Mouse (Mus musculus) skeletal muscle tissue, adult 2 months (tissue): Measurements from ENCODE around the gene Gm10668.
"Not testable (repeated sequence)": the region's sequence is repeated elsewhere in the genome, so short reads cannot be mapped to it uniquely, and the experiment has no call there.

Experiments used
- DNase-seq: peaks from one replicate; pipeline ENCODE4 v3.0.0-alpha.2; 2012; ENCODE audit warnings: low read depth, low spot score

The Gm10668 gene

DNA sequence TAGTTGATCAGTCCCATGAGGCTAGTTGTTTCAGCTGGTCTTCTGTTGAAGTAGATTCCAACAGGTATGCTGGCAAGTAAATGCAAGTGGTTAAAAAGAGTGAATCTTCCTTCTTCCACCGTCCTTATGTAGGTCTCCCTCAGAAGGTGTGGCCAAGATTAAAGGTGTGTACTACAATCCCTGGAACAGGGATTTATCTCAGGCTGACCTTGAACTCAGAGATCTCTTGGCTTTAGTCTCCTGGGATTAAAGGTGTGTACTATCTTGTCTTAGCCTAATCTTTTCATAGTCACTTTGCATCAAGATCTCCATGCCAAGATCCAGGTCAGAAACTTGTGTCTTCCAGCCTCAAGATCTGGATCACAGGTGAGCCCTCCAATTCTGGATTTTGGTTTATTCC is at the start of gene Gm10668:
Gm10668 (minus strand) TSS at position 101 of the 400 bp plus-strand sequence.
- DNase-seq: not testable (repeated sequence)

DNA sequence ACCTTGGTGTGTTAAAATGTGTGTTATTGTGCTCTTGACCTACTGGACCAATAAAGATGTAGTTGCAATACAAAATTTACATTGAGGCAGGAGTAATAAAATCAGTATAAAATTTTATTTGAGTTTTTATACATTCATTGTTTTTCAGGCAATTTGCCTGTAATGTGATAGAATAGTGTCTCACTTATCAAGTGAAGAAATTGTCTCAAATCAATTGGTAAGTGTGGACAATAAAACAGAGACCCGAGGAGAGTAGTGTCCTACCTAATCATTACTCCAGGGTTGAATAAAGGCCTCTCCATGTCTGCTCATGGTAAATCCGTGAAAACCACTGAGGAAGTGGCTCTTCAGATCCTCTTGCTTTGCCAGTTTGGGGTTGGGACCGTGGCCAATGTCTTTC is 40.5 kb upstream of the Gm10668 start, which contains the start of gene Vmn1r112:
Vmn1r112 (plus strand) TSS at position 301 of the 400 bp plus-strand sequence.
- DNase-seq: not testable (repeated sequence)

DNA sequence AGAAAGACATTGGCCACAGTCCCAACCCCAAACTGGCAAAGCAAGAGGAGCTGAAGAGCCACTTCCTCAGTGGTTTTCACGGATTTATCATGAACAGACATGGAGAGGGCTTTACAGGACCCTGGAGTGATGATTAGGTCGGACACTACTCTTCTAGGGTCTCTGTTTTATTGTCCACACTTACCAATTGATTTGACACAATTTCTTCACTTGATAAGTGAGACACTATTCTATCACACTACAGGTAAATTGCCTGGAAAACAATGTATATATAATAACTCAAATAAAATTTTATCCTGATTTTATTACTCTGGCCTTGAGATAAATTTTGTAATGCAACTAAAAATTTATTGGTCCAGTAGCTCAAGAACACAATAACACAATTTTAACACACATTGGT is 27.3 kb downstream of the Gm10668 start, which contains the start of gene Vmn1r111:
Vmn1r111 (minus strand) TSS at position 101 of the 400 bp plus-strand sequence.
- not testable (repeated sequence) for DNase-seq
